8 mouse cellular contexts compared by ENCODE assay signal in genomic region chr19:25506616-25507015, GRCm38 (mm10). TPM values are rescaled to one million over a fixed set of nuclear protein-coding genes. Genes with fewer than 3 reads are reported as not detected.
DNase-seq lines count a peak whose midpoint lies in the region; ATAC-seq and TF ChIP-seq lines count a peak whose summit lies in the region.
"Had no signal": no experiment of that assay in that cellular context is flagged by ENCODE, and none has a peak within 500 bp of the region (broad histone marks: within the 10 kb centered on the region; RNA-seq: fewer than 3 reads in every experiment).

No protein-coding gene starts in this region.

- H3K9ac ChIP-seq in ES-Bruce4 (ENCODE audit: low read depth, poor library complexity, severe bottlenecking): peak overlapping the region; percentile 60
- H3K9ac ChIP-seq in ES-E14 (ENCODE audit: insufficient read depth, low read depth, low read length, poor library complexity, severe bottlenecking): peak overlapping the region; percentile 53
- H3K9ac ChIP-seq in heart, postnatal 0 days (replicated peaks; ENCODE audit: low read depth, low read length): no peak overlapping the region
- no peak overlapping the region for H3K9ac ChIP-seq in midbrain, embryonic 11.5 days (ENCODE audit: low read length)

- no peak for ATAC-seq in heart, postnatal 0 days (ENCODE audit: insufficient read depth, low read depth)
- no peak for ATAC-seq in midbrain, embryonic 11.5 days (ENCODE audit: low FRiP score)

- TF ChIP-seq CTCF in ES-Bruce4 (IDR thresholded peaks at IDR 0.05; ENCODE audit: low read depth, low read length): no peak
- no peak for TF ChIP-seq CTCF in heart, postnatal 0 days (IDR thresholded peaks at IDR 0.05; ENCODE audit: low read depth)
- TF ChIP-seq CTCF in layer of hippocampus, adult 2 months (conservative IDR thresholded peaks at IDR 0.05): no peak

- TF ChIP-seq POLR2A in ES-Bruce4 (IDR thresholded peaks at IDR 0.05; ENCODE audit: insufficient read depth, low read length): no peak

- WGBS in heart, postnatal 0 days: 3% methylated on average over 23 of the region's 23 CpGs
- WGBS in midbrain, embryonic 11.5 days: 2% methylated on average over 23 of the region's 23 CpGs

- in situ Hi-C loops in ES-E14 (cut with MboI; ENCODE audit: low sequenced_read_pairs in 2 of 2, unreplicated experiment in 2 of 2): no loop called here

- H3K4me2 ChIP-seq in heart, postnatal 0 days (ENCODE audit: low read depth, low read length): peak overlapping the region; percentile 49; the same call in 1 of the 2 replicates
- peak overlapping the region; percentile 39 for H3K4me2 ChIP-seq in midbrain, embryonic 11.5 days

- H3K27ac ChIP-seq in ES-Bruce4 (ENCODE audit: insufficient read depth, low read length): no peak overlapping the region
- H3K27ac ChIP-seq in ES-E14 (ENCODE audit: insufficient read depth, low read depth, low read length, poor library complexity, severe bottlenecking): no peak overlapping the region
- no peak overlapping the region for H3K27ac ChIP-seq in heart, postnatal 0 days (ENCODE audit: low read depth)
- H3K27ac ChIP-seq in midbrain, embryonic 11.5 days (ENCODE audit: low read depth, low read length): no peak overlapping the region
- no peak overlapping the region for H3K27ac ChIP-seq in layer of hippocampus, adult 2 months

- TF ChIP-seq EP300 in ES-Bruce4 (IDR thresholded peaks at IDR 0.05; ENCODE audit: insufficient read depth, low read depth, low read length): no peak
- TF ChIP-seq EP300 in heart, postnatal 0 days (IDR thresholded peaks at IDR 0.05; ENCODE audit: low read depth): no peak

- intact Hi-C loops in left cerebral cortex, postnatal 14 days (cut with DNase I): loop anchor here (2.0 kb wide), 1 partner anchor 100 kb away; no protein-coding TSS in a partner anchor

- H3K4me3 ChIP-seq in ES-Bruce4 (ENCODE audit: low read depth, low read length): peak overlapping the region; percentile 43
- H3K4me3 ChIP-seq in ES-E14 (ENCODE audit: insufficient read depth in 1 of 2, low read depth in 1 of 2, low read length in 2 of 2, poor library complexity in 1 of 2, severe bottlenecking in 1 of 2): peak overlapping the region; percentile 66 to 73
- H3K4me3 ChIP-seq in heart, postnatal 0 days (ENCODE audit: low read depth, low read length): peak overlapping the region; percentile 32; the same call in 1 of the 2 replicates
- peak overlapping the region; percentile 23; the same call in 1 of the 2 replicates for H3K4me3 ChIP-seq in midbrain, embryonic 11.5 days (ENCODE audit: low read depth, low read length)
- H3K4me3 ChIP-seq in layer of hippocampus, adult 2 months: no peak overlapping the region

- H3K4me1 ChIP-seq in ES-Bruce4 (ENCODE audit: control insufficient read depth, insufficient read depth, low read length): no peaks in the 10 kb centered on the region
- H3K4me1 ChIP-seq in ES-E14 (ENCODE audit: control insufficient read depth in 2 of 2, insufficient read depth in 2 of 2, low read length in 2 of 2, poor library complexity in 1 of 2): peaks cover 0 to 9% of the 10 kb centered on the region in 2 experiments; a peak in 2 of 4 replicates
- H3K4me1 ChIP-seq in heart, postnatal 0 days (ENCODE audit: control insufficient read depth, insufficient read depth): no peaks in the 10 kb centered on the region
- peaks cover 9% of the 10 kb centered on the region; the same call in 1 of the 2 replicates for H3K4me1 ChIP-seq in midbrain, embryonic 11.5 days (ENCODE audit: control insufficient read depth, insufficient read depth, low read length)

- DNase-seq in ES-E14 (ENCODE audit: low read depth, low spot score): peak; percentile 40
- DNase-seq in heart, postnatal 0 days (ENCODE audit: low spot score): no peak
- DNase-seq in midbrain, embryonic 11.5 days (ENCODE audit: low spot score, missing footprints): peak; percentile 95
- no peak for DNase-seq in left cerebral cortex, adult 9 months (ENCODE audit: low spot score in 2 of 2)
- no peak for DNase-seq in layer of hippocampus, adult 2 months (ENCODE audit: low spot score in 2 of 2)
- DNase-seq in left cerebral cortex, postnatal 14 days (ENCODE audit: low spot score in 2 of 2): no peak
- DNase-seq: thymus, postnatal 25 days had no signal

- H3K9me3 ChIP-seq in ES-Bruce4 (replicated peaks; ENCODE audit: control insufficient read depth, insufficient read depth, low read length, poor library complexity, severe bottlenecking) (no peaks in the 10 kb centered on the region), ES-E14 (ENCODE audit: control insufficient read depth, insufficient read depth, low read depth, low read length) (no peaks in the 10 kb centered on the region)
- H3K9me3 ChIP-seq in heart, postnatal 0 days (replicated peaks; ENCODE audit: control insufficient read depth, low read length): no peaks in the 10 kb centered on the region
- peaks cover 4% of the 10 kb centered on the region; the same call in 1 of the 2 replicates for H3K9me3 ChIP-seq in midbrain, embryonic 11.5 days (ENCODE audit: control insufficient read depth, low read length)

- H3K36me3 ChIP-seq in ES-Bruce4 (ENCODE audit: control insufficient read depth, insufficient read depth, low read length, poor library complexity, severe bottlenecking): no peaks in the 10 kb centered on the region
- peaks cover 6% of the 10 kb centered on the region; the same call in 1 of the 2 replicates for H3K36me3 ChIP-seq in ES-E14 (ENCODE audit: control insufficient read depth, insufficient read depth, low read length, poor library complexity, severe bottlenecking)
- no peaks in the 10 kb centered on the region for H3K36me3 ChIP-seq in heart, postnatal 0 days (replicated peaks; ENCODE audit: control insufficient read depth, insufficient read depth, low read length)
- H3K36me3 ChIP-seq in midbrain, embryonic 11.5 days (ENCODE audit: control insufficient read depth, insufficient read depth, low read length): no peaks in the 10 kb centered on the region

- H3K27me3 ChIP-seq in ES-Bruce4 (ENCODE audit: control insufficient read depth, insufficient read depth, low read length, poor library complexity, severe bottlenecking): peaks cover 2% of the 10 kb centered on the region; the same call in 1 of the 2 replicates
- peaks cover 78% of the 10 kb centered on the region for H3K27me3 ChIP-seq in heart, postnatal 0 days (ENCODE audit: control insufficient read depth, insufficient read depth, low read length)
- peaks cover 51% of the 10 kb centered on the region for H3K27me3 ChIP-seq in midbrain, embryonic 11.5 days (ENCODE audit: control insufficient read depth, insufficient read depth, low read length)

TF ChIP-seq in ES-E14, 5 proteins besides CTCF, POLR2A, EP300 and RAD21:
- TF ChIP-seq ZNF384 (IDR thresholded peaks at IDR 0.05; ENCODE audit: low read depth, low read length) (peak; percentile 43; the same call in 1 of the 2 replicates), HCFC1 (IDR thresholded peaks at IDR 0.05; ENCODE audit: borderline replicate concordance, insufficient read depth, low read length) (no peak), ZC3H11A (IDR thresholded peaks at IDR 0.05; ENCODE audit: borderline replicate concordance, low read depth, low read length) (no peak), CHD2 (IDR thresholded peaks at IDR 0.05; ENCODE audit: low read depth, low read length) (no peak)

RNA-seq across cellular contexts. Expression of gene Dmrt1, which starts 1.2 kb away (rescaled TPM):
- 11.7 and 15.1 TPM in 2 replicates for polyA plus RNA-seq in ES-Bruce4 (2011; ENCODE audit: insufficient read depth, insufficient read length, low read depth, missing spikeins)
- 7.9 and 12.3 TPM in 2 replicates for total RNA-seq in ES-E14 (2012; rRNA removed)
- total RNA-seq in heart, postnatal 0 days (2014; rRNA removed; ENCODE audit: low replicate concordance): not detected in 2 replicates
- polyA plus RNA-seq in heart, postnatal 0 days (2015; fragmentation: Nextera tagmentation; extraction: Ambion mirVana): not detected in 2 replicates
- not detected in 2 replicates for polyA plus RNA-seq in midbrain, embryonic 11.5 days (2014; fragmentation: Nextera tagmentation; extraction: Ambion mirVana)
- not detected for total RNA-seq in layer of hippocampus, adult 2 months (2021)
- not detected for total RNA-seq in left cerebral cortex, postnatal 14 days (2021)

Comparison
In these comparisons a context has a peak if more than half of its experiments do, and no peak if none do; other contexts are left out.
1. H3K9ac ChIP-seq: peak in ES-Bruce4 (single experiment) and ES-E14 (single experiment); none in heart, postnatal 0 days (single experiment) and midbrain, embryonic 11.5 days (single experiment).
2. DNase-seq: peak in ES-E14 (single experiment) and midbrain, embryonic 11.5 days (single experiment); none in heart, postnatal 0 days (single experiment), left cerebral cortex, adult 9 months (0 of 2), layer of hippocampus, adult 2 months (0 of 2) and left cerebral cortex, postnatal 14 days (0 of 2).